Mouse (Mus musculus) myocyte (in vitro differentiated cells): ENCODE measurements around the gene Itprid2. TPM values are rescaled to one million over a fixed set of nuclear protein-coding genes. Genes with fewer than 3 reads are reported as not detected.

Experiments used
- H3K27me3 ChIP-seq: one replicate; pipeline ENCODE4 v1.6.1; 2011; ENCODE audit not compliant: control insufficient read depth, insufficient read depth, insufficient read length
- H3K36me3 ChIP-seq: one replicate; pipeline ENCODE4 v1.6.1; 2011; ENCODE audit not compliant: control insufficient read depth, insufficient read depth
- H3K4me2 ChIP-seq: one replicate; pipeline ENCODE4 v1.6.1; 2011; ENCODE audit warnings: low read depth, control low read depth
- H3K4me3 ChIP-seq: one replicate; pipeline ENCODE4 v1.5.1; 2011; ENCODE audit warnings: mild to moderate bottlenecking, control low read depth, moderate library complexity
- H3K79me2 ChIP-seq: one replicate; pipeline ENCODE4 v1.6.1; 2011; ENCODE audit not compliant: control insufficient read depth, insufficient read depth
- H3ac ChIP-seq: one replicate; pipeline ENCODE4 v1.6.1; 2011; ENCODE audit not compliant: control insufficient read depth, insufficient read length
- CEBPB ChIP-seq: IDR thresholded peaks from 2 replicates; pipeline ENCODE4 v1.6.1; 2011; ENCODE audit warnings: mild to moderate bottlenecking, moderate library complexity; ENCODE audit not compliant: poor library complexity, insufficient read depth, severe bottlenecking
- E2F4 ChIP-seq: IDR thresholded peaks from one replicate; pipeline ENCODE4 v1.6.1; 2011; ENCODE audit warnings: mild to moderate bottlenecking, control low read depth, moderate library complexity; ENCODE audit not compliant: insufficient read depth
- MAX ChIP-seq: IDR thresholded peaks from one replicate; pipeline ENCODE4 v1.6.1; 2011; ENCODE audit warnings: low read depth, mild to moderate bottlenecking, control low read depth
- MYOD1 ChIP-seq, 3 experiments: IDR thresholded peaks; one replicate each; pipeline ENCODE4 v1.6.1; 2011; ENCODE audit warnings: control low read depth in 2 of 3, low read depth in 2 of 3, mild to moderate bottlenecking in 2 of 3, moderate library complexity in 1 of 3; ENCODE audit not compliant: insufficient read length in 2 of 3, control insufficient read depth in 1 of 3
- MYOG ChIP-seq, 3 experiments: IDR thresholded peaks; one replicate each; pipeline ENCODE4 v1.6.1; 2011; ENCODE audit warnings: control low read depth in 2 of 3, low read depth in 2 of 3, mild to moderate bottlenecking in 2 of 3; ENCODE audit not compliant: insufficient read length in 2 of 3, control insufficient read depth in 1 of 3, insufficient read depth in 1 of 3
- POLR2A ChIP-seq: IDR thresholded peaks from one replicate; pipeline ENCODE4 v1.6.1; 2011; ENCODE audit warnings: low read depth, mild to moderate bottlenecking, control low read depth, moderate library complexity; ENCODE audit not compliant: insufficient read length
- POLR2AphosphoS2 ChIP-seq: IDR thresholded peaks from one replicate; pipeline ENCODE4 v1.6.1; 2011; ENCODE audit warnings: low read depth, control low read depth; ENCODE audit not compliant: insufficient read length
- REST ChIP-seq: IDR thresholded peaks from one replicate; pipeline ENCODE4 v1.6.1; 2011; ENCODE audit warnings: mild to moderate bottlenecking, control low read depth, moderate library complexity; ENCODE audit not compliant: insufficient read depth, insufficient read length
- SRF ChIP-seq: IDR thresholded peaks from one replicate; pipeline ENCODE4 v1.6.1; 2011; ENCODE audit warnings: low read depth; ENCODE audit not compliant: control insufficient read depth, insufficient read length
- TCF12 ChIP-seq: IDR thresholded peaks from one replicate; pipeline ENCODE4 v1.6.1; 2011; ENCODE audit warnings: mild to moderate bottlenecking, control low read depth; ENCODE audit not compliant: poor library complexity, insufficient read depth, severe bottlenecking
- TCF3 ChIP-seq: IDR thresholded peaks from one replicate; pipeline ENCODE4 v1.6.1; 2011; ENCODE audit warnings: low read depth, control low read depth; ENCODE audit not compliant: insufficient read length
- USF1 ChIP-seq: IDR thresholded peaks from one replicate; pipeline ENCODE4 v1.6.1; 2011; ENCODE audit warnings: low read depth, mild to moderate bottlenecking, control low read depth, moderate library complexity
- polyA plus RNA-seq: library from polyadenylated mRNA; unstranded; fragments of >200 nt; fragmentation: generic; extraction: Trizol; gene quantifications from one replicate; pipeline ENCODE4 v1.2.1, GENCODE M21; 2012; ENCODE audit warnings: missing spikeins

Gene Itprid2
- polyA plus RNA-seq, 1 experiment = 8.1 TPM

- Histone ChIP-seq H3K4me2 (no peak overlapping the region), H3K4me3 (no peak overlapping the region), H3ac (no peak overlapping the region), H3K79me2 (no peaks in the 10 kb centered on the region), H3K27me3 (no peaks in the 10 kb centered on the region), H3K36me3 (no peaks in the 10 kb centered on the region)
- TF ChIP-seq USF1 (no peak), CEBPB (no peak), POLR2AphosphoS2 (no peak), MYOD1 (IDR thresholded peaks at IDR 0.05; ENCODE audit: control insufficient read depth in 1 of 3, insufficient read length in 2 of 3, low read depth in 2 of 3) (no peak), TCF3 (no peak), MAX (no peak), MYOG (IDR thresholded peaks at IDR 0.05; ENCODE audit: control insufficient read depth in 1 of 3, insufficient read depth in 1 of 3, insufficient read length in 2 of 3, low read depth in 2 of 3) (no peak), TCF12 (no peak), REST (no peak), SRF (no peak), POLR2A (no peak), E2F4 (no peak)
Observed at GRCm38 (mm10) chr2:79618145-79618544, 17.0 kb upstream of the Itprid2 start.

- Histone ChIP-seq H3K4me3 (no peak overlapping the region), H3ac (no peak overlapping the region), H3K36me3 (no peaks in the 10 kb centered on the region), H3K79me2 (no peaks in the 10 kb centered on the region), H3K4me2 (peak overlapping the region; percentile 14), H3K27me3 (no peaks in the 10 kb centered on the region)
- TF ChIP-seq CEBPB = no peak
- TF ChIP-seq SRF = no peak
- TF ChIP-seq MYOD1 (IDR thresholded peaks at IDR 0.05; ENCODE audit: control insufficient read depth in 1 of 3, insufficient read length in 2 of 3, low read depth in 2 of 3) = no peak
Observed at GRCm38 (mm10) chr2:79618614-79619568, 16.3 kb upstream of the Itprid2 start.

- H3K36me3 ChIP-seq = no peaks in the 10 kb centered on the region
- no peaks in the 10 kb centered on the region for H3K79me2 ChIP-seq
- no peaks in the 10 kb centered on the region for H3K27me3 ChIP-seq
- no peak overlapping the region for H3K4me2 ChIP-seq
- H3K4me3 ChIP-seq = no peak overlapping the region
- no peak overlapping the region for H3ac ChIP-seq
- TF ChIP-seq TCF12 (no peak), TCF3 (no peak)
Observed at GRCm38 (mm10) chr2:79623256-79623655, 11.9 kb upstream of the Itprid2 start.

GRCm38 (mm10) chr2:79627624-79628023 is 7.5 kb upstream of the Itprid2 start:
- Histone ChIP-seq H3K4me3 (no peak overlapping the region), H3ac (no peak overlapping the region), H3K36me3 (no peaks in the 10 kb centered on the region), H3K79me2 (no peaks in the 10 kb centered on the region), H3K27me3 (no peaks in the 10 kb centered on the region), H3K4me2 (no peak overlapping the region)
- TF ChIP-seq MYOD1 (IDR thresholded peaks at IDR 0.05; ENCODE audit: control insufficient read depth in 1 of 3, insufficient read length in 2 of 3, low read depth in 2 of 3) (peak; percentile 32 to 81 (median 36)), MYOG (IDR thresholded peaks at IDR 0.05; ENCODE audit: control insufficient read depth in 1 of 3, insufficient read depth in 1 of 3, insufficient read length in 2 of 3, low read depth in 2 of 3) (peak in 1 of 3 experiments; percentile 47), CEBPB (peak; percentile 75), USF1 (no peak)

- no peaks in the 10 kb centered on the region for H3K27me3 ChIP-seq
- no peak overlapping the region for H3K4me3 ChIP-seq
- H3K4me2 ChIP-seq = no peak overlapping the region
- no peak overlapping the region for H3ac ChIP-seq
- TF ChIP-seq MYOD1 (IDR thresholded peaks at IDR 0.05; ENCODE audit: control insufficient read depth in 1 of 3, insufficient read length in 2 of 3, low read depth in 2 of 3) (no peak), USF1 (no peak)
- H3K36me3 ChIP-seq = no peaks in the 10 kb centered on the region
- no peaks in the 10 kb centered on the region for H3K79me2 ChIP-seq
Observed at GRCm38 (mm10) chr2:79630231-79630630, 4.9 kb upstream of the Itprid2 start.
